In genomic region chr8:95700282-95700681, GRCm38 (mm10) we compare ENCODE assay signal across 11 mouse cellular contexts. TPM values are rescaled to one million over a fixed set of nuclear protein-coding genes. Genes with fewer than 3 reads are reported as not detected.
DNase-seq lines count a peak whose midpoint lies in the region; ATAC-seq and TF ChIP-seq lines count a peak whose summit lies in the region.
"Had no signal": no experiment of that assay in that cellular context is flagged by ENCODE, and none has a peak within 500 bp of the region (broad histone marks: within the 10 kb centered on the region; RNA-seq: fewer than 3 reads in every experiment).

No protein-coding gene starts in this region.

- H3K79me2 ChIP-seq in CH12.LX (replicated peaks; ENCODE audit: control insufficient read depth, extremely low read depth, insufficient read depth, poor library complexity, severe bottlenecking) = no peaks in the 10 kb centered on the region

- no peak overlapping the region for H3K9ac ChIP-seq in CH12.LX (ENCODE audit: insufficient read depth, low read depth)
- peak overlapping the region; percentile 36 for H3K9ac ChIP-seq in hindbrain, embryonic 16.5 days (ENCODE audit: low read depth, low read length)
- H3K9ac ChIP-seq in midbrain, embryonic 15.5 days = no peak overlapping the region; the same call in 1 of the 2 replicates

- in situ Hi-C loops in CH12.LX (cut with MboI; ENCODE audit: low pct_ligation_motif_present, low pct_unique_long_range_greater_than_20kb, low sequenced_read_pairs) = no loop called here

- H3K4me2 ChIP-seq in CH12.LX (ENCODE audit: insufficient read depth, low read depth, poor library complexity, severe bottlenecking) = no peak overlapping the region
- peak overlapping the region; percentile 24; the same call in 1 of the 2 replicates for H3K4me2 ChIP-seq in hindbrain, embryonic 16.5 days (ENCODE audit: low read length)
- H3K4me2 ChIP-seq in midbrain, embryonic 15.5 days = peak overlapping the region; percentile 37

- no peak for ATAC-seq in hindbrain, embryonic 16.5 days
- 0 out of 2 replicates have a peak, but pooled peaks have one; percentile 0 for ATAC-seq in midbrain, embryonic 15.5 days (replicated peaks)
- ATAC-seq in megakaryocyte-erythroid progenitor cell, adult 5-6 weeks (replicated peaks; ENCODE audit: low FRiP score, low TSS enrichment, poor library complexity, severe bottlenecking) = no peak
- no peak for ATAC-seq in monocyte, adult 5-6 weeks (replicated peaks; ENCODE audit: insufficient number of reproducible peaks, low FRiP score, low TSS enrichment, poor library complexity, severe bottlenecking)

- H3K4me1 ChIP-seq in CH12.LX (ENCODE audit: control insufficient read depth in 1 of 2, insufficient read depth in 2 of 2) = peaks cover 7 to 29% of the 10 kb centered on the region in 2 experiments
- H3K4me1 ChIP-seq in hindbrain, embryonic 16.5 days (ENCODE audit: control insufficient read depth, insufficient read depth, low read depth, low read length) = peaks cover 43% of the 10 kb centered on the region
- H3K4me1 ChIP-seq in midbrain, embryonic 15.5 days = peaks cover 62% of the 10 kb centered on the region

- 24% methylated on average over 9 of the region's 9 CpGs for WGBS in hindbrain, embryonic 16.5 days
- 25% methylated on average over 9 of the region's 9 CpGs for WGBS in midbrain, embryonic 15.5 days

- H3K9me3 ChIP-seq in CH12.LX (replicated peaks; ENCODE audit: low read length) = no peaks in the 10 kb centered on the region
- H3K9me3 ChIP-seq in hindbrain, embryonic 16.5 days (ENCODE audit: control insufficient read depth, low read length) = no peaks in the 10 kb centered on the region
- H3K9me3 ChIP-seq in midbrain, embryonic 15.5 days = no peaks in the 10 kb centered on the region

- H3K27ac ChIP-seq in CH12.LX (ENCODE audit: insufficient read depth, low read depth) = no peak overlapping the region
- peak overlapping the region; percentile 59 for H3K27ac ChIP-seq in hindbrain, embryonic 16.5 days (ENCODE audit: low read depth, low read length)
- H3K27ac ChIP-seq in midbrain, embryonic 15.5 days = peak overlapping the region; percentile 81

- no peak for TF ChIP-seq POLR2A in CH12.LX (IDR thresholded peaks at IDR 0.05; ENCODE audit: low read depth, low read length)

- no peaks in the 10 kb centered on the region for H3K36me3 ChIP-seq in CH12.LX (replicated peaks in 1 of 2; ENCODE audit: control insufficient read depth in 1 of 2, insufficient read depth in 1 of 2, low read length in 1 of 2)
- no peaks in the 10 kb centered on the region for H3K36me3 ChIP-seq in hindbrain, embryonic 16.5 days (ENCODE audit: control insufficient read depth, insufficient read depth, low read length)
- no peaks in the 10 kb centered on the region for H3K36me3 ChIP-seq in midbrain, embryonic 15.5 days (replicated peaks)

- no peak for TF ChIP-seq RAD21 in CH12.LX (IDR thresholded peaks at IDR 0.05; ENCODE audit: low read depth, low read length)

- TF ChIP-seq CTCF in CH12.LX (conservative IDR thresholded peaks at IDR 0.05 in 1 of 2, IDR thresholded peaks at IDR 0.05 in 1 of 2; ENCODE audit: low read depth in 2 of 2, low read length in 2 of 2) = no peak

- H3K4me3 ChIP-seq in CH12.LX (replicated peaks in 1 of 3; ENCODE audit: low read depth in 2 of 3, low read length in 2 of 3, poor library complexity in 1 of 3) = no peak overlapping the region
- H3K4me3 ChIP-seq in hindbrain, embryonic 16.5 days (ENCODE audit: low read length) = no peak overlapping the region
- H3K4me3 ChIP-seq in midbrain, embryonic 15.5 days = no peak overlapping the region

- no peak for DNase-seq in CH12.LX (ENCODE audit: extremely low read depth)
- DNase-seq in brain, adult 2 months (ENCODE audit: low read depth, low spot score) = peak; percentile 94
- DNase-seq in gastrocnemius, adult 18-20 months (ENCODE audit: low spot score) = no peak
- DNase-seq in cerebellum, adult 18-20 months = no peak
- DNase-seq: cerebellum, adult 11 months; kidney, postnatal 36 days; lung, postnatal 10 days had no signal

- dilution Hi-C loops in CH12.LX (cut with MboI; ENCODE audit: extremely low pct_ligation_motif_present, extremely low pct_unique_long_range_greater_than_20kb, low sequenced_read_pairs) = no loop called here

- TF ChIP-seq EP300 in CH12.LX (IDR thresholded peaks at IDR 0.05; ENCODE audit: low read length) = no peak

- H3K27me3 ChIP-seq in CH12.LX (replicated peaks) = peaks cover 49% of the 10 kb centered on the region
- no peaks in the 10 kb centered on the region for H3K27me3 ChIP-seq in hindbrain, embryonic 16.5 days (replicated peaks; ENCODE audit: control insufficient read depth, insufficient read depth, low read length)
- peaks cover 8% of the 10 kb centered on the region for H3K27me3 ChIP-seq in midbrain, embryonic 15.5 days (replicated peaks)

TF ChIP-seq in CH12.LX, 34 proteins besides CTCF, POLR2A, EP300 and RAD21:
- peak; percentile 30; the same call in 1 of the 2 replicates for TF ChIP-seq MAFK (IDR thresholded peaks at IDR 0.05; ENCODE audit: insufficient replicate concordance, low read length)
- no peak for TF ChIP-seq MEF2A (IDR thresholded peaks at IDR 0.05; ENCODE audit: borderline replicate concordance, low read depth, low read length)
- TF ChIP-seq MXI1 (IDR thresholded peaks at IDR 0.05; ENCODE audit: low read depth, low read length) = peak; percentile 56; the same call in 1 of the 2 replicates

RNA-seq across cellular contexts. Expression of gene Setd6, which starts 15.4 kb away (rescaled TPM):
- 29.6 and 31.0 TPM in 2 replicates for total RNA-seq in CH12.LX (2012; rRNA removed)
- 25.6 and 29.7 TPM in 2 replicates for total RNA-seq in CH12.LX (2014; rRNA removed)
- 50.6 and 61.3 TPM in 2 replicates for polyA plus RNA-seq in CH12.LX (2012; ENCODE audit: insufficient read length, low read depth)
- polyA plus RNA-seq in hindbrain, embryonic 16.5 days (2015; fragmentation: Nextera tagmentation; extraction: Ambion mirVana) = 28.0 and 30.6 TPM in 2 replicates
- polyA plus RNA-seq in midbrain, embryonic 15.5 days (2015; fragmentation: Nextera tagmentation; extraction: Ambion mirVana) = 30.7 and 31.9 TPM in 2 replicates
- 26.9 and 57.7 TPM in 2 replicates for total RNA-seq in megakaryocyte-erythroid progenitor cell, adult 5-6 weeks (2014; fragmentation: Nextera tagmentation)
- total RNA-seq in megakaryocyte-erythroid progenitor cell, adult 5-6 weeks (2017) = 57.6 and 126 TPM in 2 replicates
- 10 to 100 TPM; 13.5 to 15.6 TPM for total RNA-seq in gastrocnemius, adult 18-20 months (2021)
- 28.0 to 35.7 TPM (median 28.3 TPM) in 3 replicates for total RNA-seq in monocyte, adult 5-6 weeks (2017)

RNA-seq across cellular contexts. Expression of gene Ndrg4, which starts 23.5 kb away (rescaled TPM):
- total RNA-seq in CH12.LX (2012; rRNA removed) (1.7 and 2.1 TPM in 2 replicates), CH12.LX (2014; rRNA removed) (1.6 TPM in 2 replicates)
- 2.1 TPM in 2 replicates for polyA plus RNA-seq in CH12.LX (2012; ENCODE audit: insufficient read length, low read depth)
- 571 and 665 TPM in 2 replicates for polyA plus RNA-seq in hindbrain, embryonic 16.5 days (2015; fragmentation: Nextera tagmentation; extraction: Ambion mirVana)
- polyA plus RNA-seq in midbrain, embryonic 15.5 days (2015; fragmentation: Nextera tagmentation; extraction: Ambion mirVana) = 379 and 386 TPM in 2 replicates
- total RNA-seq in megakaryocyte-erythroid progenitor cell, adult 5-6 weeks (2014; fragmentation: Nextera tagmentation) = not detected in 2 replicates
- not detected in 2 replicates for total RNA-seq in megakaryocyte-erythroid progenitor cell, adult 5-6 weeks (2017)
- 1 to 10 TPM; 3.8 to 6.2 TPM for total RNA-seq in gastrocnemius, adult 18-20 months (2021)
- total RNA-seq in monocyte, adult 5-6 weeks (2017) = not detected in 3 replicates
